Mouse (Mus musculus) erythroblast, embryonic 14.5 days (primary cell): Measurements from ENCODE around the gene Slc1a6. TPM values are rescaled to one million over a fixed set of nuclear protein-coding genes. Genes with fewer than 3 reads are reported as not detected.
"Not testable (repeated sequence)": the region's sequence is repeated elsewhere in the genome, so short reads cannot be mapped to it uniquely, and the experiment has no call there.

ENCODE experiments used
- H3K27me3 ChIP-seq: 2 replicates; pipeline ENCODE4 v1.6.1; 2012; ENCODE audit warnings: inconsistent platforms; ENCODE audit not compliant: control insufficient read depth
- H3K36me3 ChIP-seq: 2 replicates; pipeline ENCODE4 v1.6.1; 2012; ENCODE audit warnings: mild to moderate bottlenecking, inconsistent platforms; ENCODE audit not compliant: control insufficient read depth
- H3K4me1 ChIP-seq: 2 replicates; pipeline ENCODE4 v1.6.1; 2012; ENCODE audit warnings: inconsistent platforms; ENCODE audit not compliant: control insufficient read depth
- H3K4me3 ChIP-seq: replicated peaks from 2 replicates; pipeline ENCODE3; 2012; ENCODE audit warnings: moderate library complexity, mild to moderate bottlenecking, inconsistent platforms
- H3K9me3 ChIP-seq: 2 replicates; pipeline ENCODE4 v1.6.1; 2012; ENCODE audit warnings: low read length, inconsistent platforms, mixed read lengths; ENCODE audit not compliant: control insufficient read depth
- GATA1 ChIP-seq: IDR thresholded peaks from 2 replicates; pipeline ENCODE4 v1.6.1; 2012; ENCODE audit warnings: low read length, inconsistent platforms, mixed read lengths
- TAL1 ChIP-seq: IDR thresholded peaks from 3 replicates; pipeline ENCODE4 v1.6.1; 2012; ENCODE audit warnings: low read length, inconsistent platforms, mixed read lengths
- polyA plus RNA-seq: library from polyadenylated mRNA; stranded (reverse); fragments of >175 nt; gene quantifications from 2 replicates; pipeline ENCODE4 v1.2.3, GENCODE M21; 2012

Gene Slc1a6
- polyA plus RNA-seq, 1 experiment: not detected

- no peak overlapping the region for H3K4me3 ChIP-seq
- H3K4me1 ChIP-seq: peaks cover 2% of the 10 kb centered on the region; the same call in 1 of the 2 replicates
- no peaks in the 10 kb centered on the region for H3K36me3 ChIP-seq
- TF ChIP-seq TAL1 (no peak), GATA1 (no peak)
- H3K27me3 ChIP-seq: peaks cover 15% of the 10 kb centered on the region
- H3K9me3 ChIP-seq: 0 out of 2 replicates have a peak, but pooled peaks cover under 1% of the 10 kb centered on the region
Measured at GRCm38 (mm10) chr10:78756021-78756420, 24.3 kb upstream of the Slc1a6 start.

GRCm38 (mm10) chr10:78765570-78765969 lies 14.7 kb upstream of the Slc1a6 start:
- H3K36me3 ChIP-seq: no peaks in the 10 kb centered on the region
- H3K4me3 ChIP-seq: no peak overlapping the region

GRCm38 (mm10) chr10:78775830-78776229 lies 4.5 kb upstream of the Slc1a6 start:
- Histone ChIP-seq H3K9me3 (no peaks in the 10 kb centered on the region; the same call in 1 of the 2 replicates), H3K4me3 (no peak overlapping the region), H3K27me3 (peaks cover 18% of the 10 kb centered on the region), H3K36me3 (no peaks in the 10 kb centered on the region), H3K4me1 (no peaks in the 10 kb centered on the region)
- no peak for TF ChIP-seq GATA1
- TF ChIP-seq TAL1: no peak

More at GRCm38 (mm10) chr10:78765570-78765969, 14.7 kb upstream of the Slc1a6 start:
- Histone ChIP-seq H3K9me3 (0 out of 2 replicates have a peak, but pooled peaks cover 4% of the 10 kb centered on the region), H3K27me3 (no peaks in the 10 kb centered on the region), H3K4me1 (no peaks in the 10 kb centered on the region)
- TF ChIP-seq GATA1 (no peak), TAL1 (no peak)

- no peak for TF ChIP-seq TAL1
- H3K4me3 ChIP-seq: no peak overlapping the region
- no peaks in the 10 kb centered on the region for H3K36me3 ChIP-seq
- H3K27me3 ChIP-seq: peaks cover 20% of the 10 kb centered on the region
- no peaks in the 10 kb centered on the region for H3K4me1 ChIP-seq
- no peaks in the 10 kb centered on the region; the same call in 1 of the 2 replicates for H3K9me3 ChIP-seq
Measured at GRCm38 (mm10) chr10:78779527-78779926, 769 bp upstream of the Slc1a6 start.

- no peak overlapping the region for H3K4me3 ChIP-seq
Measured at GRCm38 (mm10) chr10:78787566-78788087, 7.3 kb downstream of the Slc1a6 start.

GRCm38 (mm10) chr10:78790561-78790960 lies 10.3 kb downstream of the Slc1a6 start:
- no peaks in the 10 kb centered on the region for H3K36me3 ChIP-seq
- H3K9me3 ChIP-seq: peaks cover 4% of the 10 kb centered on the region
- H3K4me1 ChIP-seq: no peaks in the 10 kb centered on the region
- no peak overlapping the region for H3K4me3 ChIP-seq
- no peak for TF ChIP-seq GATA1
- no peaks in the 10 kb centered on the region for H3K27me3 ChIP-seq

More at GRCm38 (mm10) chr10:78787566-78788087, 7.3 kb downstream of the Slc1a6 start:
- H3K36me3 ChIP-seq: no peaks in the 10 kb centered on the region
- H3K9me3 ChIP-seq: peaks cover 4% of the 10 kb centered on the region
- H3K4me1 ChIP-seq: no peaks in the 10 kb centered on the region
- H3K27me3 ChIP-seq: no peaks in the 10 kb centered on the region
- TF ChIP-seq GATA1 (no peak), TAL1 (no peak)

- Histone ChIP-seq H3K9me3 (peaks cover 7% of the 10 kb centered on the region), H3K36me3 (no peaks in the 10 kb centered on the region), H3K4me3 (no peak overlapping the region), H3K27me3 (no peaks in the 10 kb centered on the region), H3K4me1 (no peaks in the 10 kb centered on the region)
- TF ChIP-seq TAL1 (no peak), GATA1 (no peak)
Measured at GRCm38 (mm10) chr10:78801449-78801848, 21.2 kb downstream of the Slc1a6 start.

- H3K4me3 ChIP-seq: no peak overlapping the region
- no peaks in the 10 kb centered on the region for H3K36me3 ChIP-seq
- no peak for TF ChIP-seq TAL1
- no peak for TF ChIP-seq GATA1
- H3K9me3 ChIP-seq: peaks cover 7% of the 10 kb centered on the region; the same call in 1 of the 2 replicates
- H3K27me3 ChIP-seq: no peaks in the 10 kb centered on the region
- no peaks in the 10 kb centered on the region for H3K4me1 ChIP-seq
Measured at GRCm38 (mm10) chr10:78812358-78813060, 32.2 kb downstream of the Slc1a6 start.

GRCm38 (mm10) chr10:78840456-78840855 lies 60.2 kb downstream of the Slc1a6 start:
- H3K4me3 ChIP-seq, H3K36me3 ChIP-seq, H3K27me3 ChIP-seq, H3K9me3 ChIP-seq, H3K4me1 ChIP-seq: not testable (repeated sequence)
